Mouse (Mus musculus): ENCODE results near the gene Wdpcp. TPM values are rescaled to one million over a fixed set of nuclear protein-coding genes. Genes with fewer than 3 reads are reported as not detected.

Wdpcp gene
- polyA plus RNA-seq, 1 experiment: 2.6 TPM

GRCm38 (mm10) chr11:21570973-21571372 is 1.1 kb upstream of the Wdpcp start:
- Histone ChIP-seq H3K36me3 (ENCODE audit: control insufficient read depth, insufficient read depth) (peaks cover 18% of the 10 kb centered on the region), H3K27me3 (ENCODE audit: control insufficient read depth, insufficient read depth, insufficient read length) (no peaks in the 10 kb centered on the region), H3K79me3 (ENCODE audit: low read depth) (peaks cover 21% of the 10 kb centered on the region), H3K4me3 (ENCODE audit: insufficient read depth, poor library complexity, severe bottlenecking) (peak overlapping the region; percentile 78), H3ac (ENCODE audit: control insufficient read depth, insufficient read length, low read depth) (no peak overlapping the region), H3K79me2 (ENCODE audit: control insufficient read depth, insufficient read depth) (peaks cover 54% of the 10 kb centered on the region)
- TF ChIP-seq CEBPB (IDR thresholded peaks at IDR 0.05; ENCODE audit: low read depth) (no peak), USF1 (IDR thresholded peaks at IDR 0.05; ENCODE audit: low read depth) (no peak), MAX (IDR thresholded peaks at IDR 0.05) (no peak), CTCF (IDR thresholded peaks at IDR 0.05; ENCODE audit: control insufficient read depth, insufficient read depth, insufficient read length) (no peak), FOSL1 (IDR thresholded peaks at IDR 0.05; ENCODE audit: insufficient read depth, low read length, poor library complexity, severe bottlenecking) (no peak), MYOD1 (IDR thresholded peaks at IDR 0.05; ENCODE audit: control insufficient read depth, insufficient read length, low read depth) (no peak), MYOG (IDR thresholded peaks at IDR 0.05; ENCODE audit: control insufficient read depth, extremely low read depth, insufficient read length) (no peak)

GRCm38 (mm10) chr11:21581472-21581871 is 9.4 kb downstream of the Wdpcp start:
- Histone ChIP-seq H3K79me3 (ENCODE audit: low read depth) (no peaks in the 10 kb centered on the region), H3K27me3 (ENCODE audit: control insufficient read depth, insufficient read depth, insufficient read length) (no peaks in the 10 kb centered on the region), H3K4me3 (ENCODE audit: insufficient read depth, poor library complexity, severe bottlenecking) (no peak overlapping the region), H3K79me2 (ENCODE audit: control insufficient read depth, insufficient read depth) (no peaks in the 10 kb centered on the region), H3ac (ENCODE audit: control insufficient read depth, insufficient read length, low read depth) (no peak overlapping the region), H3K36me3 (ENCODE audit: control insufficient read depth, insufficient read depth) (no peaks in the 10 kb centered on the region)
- TF ChIP-seq USF1 (IDR thresholded peaks at IDR 0.05; ENCODE audit: low read depth): no peak
- no peak for TF ChIP-seq MYOG (IDR thresholded peaks at IDR 0.05; ENCODE audit: control insufficient read depth, extremely low read depth, insufficient read length)

GRCm38 (mm10) chr11:21583286-21583685 is 11.3 kb downstream of the Wdpcp start:
- TF ChIP-seq CTCF (IDR thresholded peaks at IDR 0.05; ENCODE audit: control insufficient read depth, insufficient read depth, insufficient read length): no peak
- TF ChIP-seq FOSL1 (IDR thresholded peaks at IDR 0.05; ENCODE audit: insufficient read depth, low read length, poor library complexity, severe bottlenecking): no peak
- no peak for TF ChIP-seq USF1 (IDR thresholded peaks at IDR 0.05; ENCODE audit: low read depth)
- no peak for TF ChIP-seq MYOD1 (IDR thresholded peaks at IDR 0.05; ENCODE audit: control insufficient read depth, insufficient read length, low read depth)
- no peak for TF ChIP-seq MAX (IDR thresholded peaks at IDR 0.05)
- TF ChIP-seq CEBPB (IDR thresholded peaks at IDR 0.05; ENCODE audit: low read depth): no peak
- TF ChIP-seq MYOG (IDR thresholded peaks at IDR 0.05; ENCODE audit: control insufficient read depth, extremely low read depth, insufficient read length): no peak
- H3K36me3 ChIP-seq (ENCODE audit: control insufficient read depth, insufficient read depth): no peaks in the 10 kb centered on the region
- H3K79me2 ChIP-seq (ENCODE audit: control insufficient read depth, insufficient read depth): no peaks in the 10 kb centered on the region
- H3ac ChIP-seq (ENCODE audit: control insufficient read depth, insufficient read length, low read depth): no peak overlapping the region
- H3K4me3 ChIP-seq (ENCODE audit: insufficient read depth, poor library complexity, severe bottlenecking): no peak overlapping the region
- H3K27me3 ChIP-seq (ENCODE audit: control insufficient read depth, insufficient read depth, insufficient read length): no peaks in the 10 kb centered on the region
- no peaks in the 10 kb centered on the region for H3K79me3 ChIP-seq (ENCODE audit: low read depth)

GRCm38 (mm10) chr11:21602497-21602896 is 30.5 kb downstream of the Wdpcp start:
- H3K79me2 ChIP-seq (ENCODE audit: control insufficient read depth, insufficient read depth): no peaks in the 10 kb centered on the region
- no peak for TF ChIP-seq CTCF (IDR thresholded peaks at IDR 0.05; ENCODE audit: control insufficient read depth, insufficient read depth, insufficient read length)
- TF ChIP-seq FOSL1 (IDR thresholded peaks at IDR 0.05; ENCODE audit: insufficient read depth, low read length, poor library complexity, severe bottlenecking): no peak
- TF ChIP-seq MYOG (IDR thresholded peaks at IDR 0.05; ENCODE audit: control insufficient read depth, extremely low read depth, insufficient read length): no peak
- no peak for TF ChIP-seq MYOD1 (IDR thresholded peaks at IDR 0.05; ENCODE audit: control insufficient read depth, insufficient read length, low read depth)
- TF ChIP-seq USF1 (IDR thresholded peaks at IDR 0.05; ENCODE audit: low read depth): no peak
- TF ChIP-seq CEBPB (IDR thresholded peaks at IDR 0.05; ENCODE audit: low read depth): no peak
- TF ChIP-seq MAX (IDR thresholded peaks at IDR 0.05): no peak
- H3K27me3 ChIP-seq (ENCODE audit: control insufficient read depth, insufficient read depth, insufficient read length): no peaks in the 10 kb centered on the region
- H3K36me3 ChIP-seq (ENCODE audit: control insufficient read depth, insufficient read depth): no peaks in the 10 kb centered on the region
- H3K4me3 ChIP-seq (ENCODE audit: insufficient read depth, poor library complexity, severe bottlenecking): no peak overlapping the region
- no peak overlapping the region for H3ac ChIP-seq (ENCODE audit: control insufficient read depth, insufficient read length, low read depth)
- no peaks in the 10 kb centered on the region for H3K79me3 ChIP-seq (ENCODE audit: low read depth)

GRCm38 (mm10) chr11:21615915-21616314 is 43.9 kb downstream of the Wdpcp start:
- Histone ChIP-seq H3K27me3 (ENCODE audit: control insufficient read depth, insufficient read depth, insufficient read length) (no peaks in the 10 kb centered on the region), H3K36me3 (ENCODE audit: control insufficient read depth, insufficient read depth) (no peaks in the 10 kb centered on the region), H3K79me2 (ENCODE audit: control insufficient read depth, insufficient read depth) (no peaks in the 10 kb centered on the region), H3K79me3 (ENCODE audit: low read depth) (no peaks in the 10 kb centered on the region), H3K4me3 (ENCODE audit: insufficient read depth, poor library complexity, severe bottlenecking) (no peak overlapping the region), H3ac (ENCODE audit: control insufficient read depth, insufficient read length, low read depth) (no peak overlapping the region)
- TF ChIP-seq MYOD1 (IDR thresholded peaks at IDR 0.05; ENCODE audit: control insufficient read depth, insufficient read length, low read depth) (no peak), MYOG (IDR thresholded peaks at IDR 0.05; ENCODE audit: control insufficient read depth, extremely low read depth, insufficient read length) (no peak), FOSL1 (IDR thresholded peaks at IDR 0.05; ENCODE audit: insufficient read depth, low read length, poor library complexity, severe bottlenecking) (no peak), MAX (IDR thresholded peaks at IDR 0.05) (no peak), USF1 (IDR thresholded peaks at IDR 0.05; ENCODE audit: low read depth) (no peak), CTCF (IDR thresholded peaks at IDR 0.05; ENCODE audit: control insufficient read depth, insufficient read depth, insufficient read length) (no peak), CEBPB (IDR thresholded peaks at IDR 0.05; ENCODE audit: low read depth) (no peak)

GRCm38 (mm10) chr11:21634171-21634907 is 62.3 kb downstream of the Wdpcp start:
- Histone ChIP-seq H3K27me3 (ENCODE audit: control insufficient read depth, insufficient read depth, insufficient read length) (no peaks in the 10 kb centered on the region), H3K4me3 (ENCODE audit: insufficient read depth, poor library complexity, severe bottlenecking) (no peak overlapping the region), H3K36me3 (ENCODE audit: control insufficient read depth, insufficient read depth) (no peaks in the 10 kb centered on the region), H3K79me3 (ENCODE audit: low read depth) (no peaks in the 10 kb centered on the region), H3ac (ENCODE audit: control insufficient read depth, insufficient read length, low read depth) (no peak overlapping the region), H3K79me2 (ENCODE audit: control insufficient read depth, insufficient read depth) (no peaks in the 10 kb centered on the region)
- TF ChIP-seq CTCF (IDR thresholded peaks at IDR 0.05; ENCODE audit: control insufficient read depth, insufficient read depth, insufficient read length) (no peak), CEBPB (IDR thresholded peaks at IDR 0.05; ENCODE audit: low read depth) (no peak), MYOD1 (IDR thresholded peaks at IDR 0.05; ENCODE audit: control insufficient read depth, insufficient read length, low read depth) (no peak), FOSL1 (IDR thresholded peaks at IDR 0.05; ENCODE audit: insufficient read depth, low read length, poor library complexity, severe bottlenecking) (no peak), MAX (IDR thresholded peaks at IDR 0.05) (no peak), USF1 (IDR thresholded peaks at IDR 0.05; ENCODE audit: low read depth) (no peak), MYOG (IDR thresholded peaks at IDR 0.05; ENCODE audit: control insufficient read depth, extremely low read depth, insufficient read length) (no peak)
